Mouse (Mus musculus) right cerebral cortex, postnatal 14 days (tissue): ENCODE results near the gene Olfr702.

Experiments used
- DNase-seq: peaks from one replicate; pipeline ENCODE4 v3.0.0; 2022

Gene Olfr702

GRCm38 (mm10) chr7:106833793-106834192 lies at the start of gene Olfr702:
TSS of gene Olfr702 (minus strand) at chr7:106833893.
- DNase-seq: no peak

- DNase-seq: no peak
Measured at GRCm38 (mm10) chr7:106876791-106877190, 43.1 kb upstream of the Olfr702 start, which contains the start of gene Olfr705. TSS of gene Olfr705 (minus strand) at chr7:106876891.

- no peak for DNase-seq
Measured at GRCm38 (mm10) chr7:106862885-106863284, 29.2 kb upstream of the Olfr702 start, which contains the start of gene Olfr704. TSS of gene Olfr704 (plus strand) at chr7:106863185.

- no peak for DNase-seq
Measured at GRCm38 (mm10) chr7:106843060-106843459, 9.4 kb upstream of the Olfr702 start, which contains the start of gene Olfr703. TSS of gene Olfr703 (plus strand) at chr7:106843360.

- DNase-seq: no peak
Measured at GRCm38 (mm10) chr7:106818414-106818813, 15.3 kb downstream of the Olfr702 start.

GRCm38 (mm10) chr7:106815775-106816174 lies 17.9 kb downstream of the Olfr702 start:
- DNase-seq: no peak

- DNase-seq: no peak
Measured at GRCm38 (mm10) chr7:106813829-106814228, 19.9 kb downstream of the Olfr702 start, which contains the start of gene Olfr701. TSS of gene Olfr701 (plus strand) at chr7:106814129.

GRCm38 (mm10) chr7:106808734-106809133 lies 25.0 kb downstream of the Olfr702 start, which contains the start of gene Olfr700:
TSS of gene Olfr700 (minus strand) at chr7:106808834.
- DNase-seq: no peak

- no peak for DNase-seq
Measured at GRCm38 (mm10) chr7:106793098-106793497, 40.6 kb downstream of the Olfr702 start, which contains the start of gene Olfr699. TSS of gene Olfr699 (minus strand) at chr7:106793198.

- no peak for DNase-seq
Measured at GRCm38 (mm10) chr7:106788330-106788729, 45.4 kb downstream of the Olfr702 start.
